Mouse (Mus musculus) bone marrow macrophage, adult 2 months (primary cell): ENCODE measurements around the gene Amigo2. TPM values are rescaled to one million over a fixed set of nuclear protein-coding genes. Genes with fewer than 3 reads are reported as not detected.

Experiments used
- H3K27ac ChIP-seq: 2 replicates; pipeline ENCODE4 v1.5.1; 2012; ENCODE audit warnings: low read depth, low read length; ENCODE audit not compliant: insufficient read depth
- H3K4me1 ChIP-seq: 2 replicates; pipeline ENCODE4 v1.6.1; 2012; ENCODE audit warnings: low read length; ENCODE audit not compliant: control insufficient read depth, insufficient read depth
- H3K4me3 ChIP-seq: 2 replicates; pipeline ENCODE4 v1.5.1; 2012; ENCODE audit warnings: mild to moderate bottlenecking, low read length, moderate library complexity; ENCODE audit not compliant: insufficient read depth
- CTCF ChIP-seq: IDR thresholded peaks from 2 replicates; pipeline ENCODE4 v1.5.1; 2012; ENCODE audit warnings: low read depth, mild to moderate bottlenecking, low read length, moderate library complexity
- POLR2A ChIP-seq: IDR thresholded peaks from 2 replicates; pipeline ENCODE4 v1.6.1; 2012; ENCODE audit warnings: mild to moderate bottlenecking, low read depth, low read length, borderline replicate concordance
- polyA plus RNA-seq: library from polyadenylated mRNA; stranded (reverse); fragments of >200 nt; gene quantifications from 2 replicates; pipeline ENCODE4 v1.2.4, GENCODE M21; 2012; ENCODE audit not compliant: missing spikeins, insufficient read depth, insufficient read length

Amigo2 gene
- polyA plus RNA-seq, 1 experiment: not detected

DNA sequence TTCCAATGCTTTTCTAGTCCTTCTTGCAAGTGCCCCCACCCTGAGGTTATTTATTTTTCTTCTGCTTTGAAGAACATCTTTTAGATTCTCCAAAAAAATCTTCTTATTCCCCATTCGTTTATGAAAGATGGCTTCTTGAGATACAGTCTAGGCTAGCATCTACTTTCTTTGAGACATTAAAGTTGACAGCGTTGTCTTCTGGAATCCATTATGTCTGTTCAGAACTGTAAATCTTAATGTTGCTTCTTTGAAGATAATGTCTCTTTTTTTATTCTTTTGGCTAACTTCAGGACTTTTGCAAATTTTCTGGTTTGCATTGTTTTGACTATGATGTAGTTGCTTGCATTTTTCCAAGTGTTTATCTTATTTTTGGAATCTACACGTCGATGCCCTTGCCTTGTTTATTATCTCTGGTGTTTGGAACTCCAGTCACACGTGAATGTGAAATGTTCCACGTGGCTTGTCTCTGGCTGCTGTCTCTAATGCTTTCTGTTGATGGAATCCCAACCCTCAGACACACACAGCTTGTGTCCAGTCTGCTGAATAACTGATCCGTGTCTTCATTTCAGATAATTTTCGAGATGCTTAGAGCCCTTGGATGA, 20.1 kb upstream of the Amigo2 start:
- TF ChIP-seq CTCF: no peak
- no peak for TF ChIP-seq POLR2A

DNA sequence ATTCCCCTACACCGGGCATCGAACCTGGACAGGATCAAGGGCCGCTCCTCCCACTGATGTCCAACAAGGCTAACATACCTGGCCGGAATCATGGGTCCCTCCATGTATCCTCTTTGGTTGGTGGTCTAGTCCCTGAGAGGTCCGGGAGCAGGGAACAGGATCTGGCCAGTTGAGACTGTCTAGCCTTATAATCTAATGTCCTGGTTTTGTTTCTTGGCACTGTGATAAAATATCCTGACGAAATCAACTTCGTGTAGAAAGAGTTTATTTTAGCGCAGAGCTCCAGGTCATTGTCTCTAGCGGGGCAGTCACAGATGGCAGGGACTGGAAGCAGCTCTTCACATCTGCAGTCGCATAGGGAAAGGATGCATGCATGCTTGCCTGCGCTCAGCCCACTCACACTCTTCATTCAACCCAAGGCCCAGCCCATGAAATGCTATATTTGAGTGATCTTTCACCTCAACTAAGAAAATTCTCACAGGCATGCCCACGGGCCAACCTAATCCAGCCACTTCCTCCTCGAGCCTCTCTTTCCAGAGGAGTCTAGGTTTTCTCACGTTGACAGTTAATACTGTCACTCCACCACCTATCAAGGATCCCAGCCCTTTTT, 19.3 kb upstream of the Amigo2 start:
- Histone ChIP-seq H3K4me3 (no peak overlapping the region), H3K27ac (no peak overlapping the region), H3K4me1 (no peaks in the 10 kb centered on the region)
- TF ChIP-seq POLR2A (no peak), CTCF (no peak)

More for the DNA sequence above, 20.1 kb upstream of the Amigo2 start:
- no peak overlapping the region for H3K4me3 ChIP-seq
- H3K4me1 ChIP-seq: no peaks in the 10 kb centered on the region
- no peak overlapping the region for H3K27ac ChIP-seq

DNA sequence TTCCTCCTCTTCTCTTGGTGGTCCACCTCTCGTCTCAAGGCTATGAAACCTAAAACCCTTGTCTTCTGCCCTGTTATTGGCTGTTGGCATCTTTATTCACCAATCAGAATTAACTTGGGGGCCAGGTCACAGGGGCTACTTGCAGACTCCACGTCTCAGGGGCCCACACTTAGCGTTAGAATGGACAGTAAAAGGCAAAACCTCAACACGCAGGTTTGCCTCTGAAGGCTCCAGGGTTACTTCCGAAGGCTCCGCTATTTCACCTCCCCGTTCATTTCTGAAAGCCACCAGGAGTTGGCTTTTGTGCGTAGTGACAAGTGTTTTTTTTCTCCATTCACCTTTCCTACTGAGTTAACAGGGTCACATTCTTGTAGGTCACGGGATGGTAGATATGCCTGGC, 15.2 kb upstream of the Amigo2 start:
- H3K4me1 ChIP-seq: no peaks in the 10 kb centered on the region
- H3K4me3 ChIP-seq: no peak overlapping the region
- TF ChIP-seq POLR2A (no peak), CTCF (no peak)
- H3K27ac ChIP-seq: no peak overlapping the region

DNA sequence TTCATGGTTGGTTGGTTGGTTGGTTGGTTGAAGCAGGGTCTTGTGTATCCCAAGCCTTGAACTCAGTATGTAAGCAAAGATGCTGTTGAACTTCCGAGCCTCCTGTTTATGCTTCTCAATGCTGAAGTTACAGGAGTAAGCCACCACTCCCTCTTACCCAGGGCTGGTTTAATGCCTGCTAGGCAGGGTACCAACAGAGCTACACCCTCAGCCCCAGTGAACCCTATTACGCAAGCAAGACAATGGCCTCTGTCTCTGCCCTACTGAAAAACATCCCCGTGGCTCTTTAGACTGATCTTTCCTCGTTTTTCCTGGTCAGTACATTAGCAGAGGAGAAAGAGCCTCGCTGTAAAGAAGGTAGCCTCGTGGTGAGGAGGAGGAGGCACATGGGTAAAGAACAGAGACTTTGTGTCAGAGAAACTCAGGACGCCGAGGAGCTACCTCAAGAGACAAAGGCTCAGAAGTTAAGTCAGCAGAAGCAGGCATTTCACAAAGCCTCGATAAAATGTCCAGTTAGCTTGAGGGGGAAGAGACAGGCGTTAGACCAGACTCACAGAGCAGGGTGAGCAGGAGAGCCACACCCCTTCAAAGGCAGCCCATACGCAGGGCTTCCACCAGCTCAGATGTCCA, 13.0 kb upstream of the Amigo2 start:
- TF ChIP-seq CTCF (no peak), POLR2A (no peak)
- Histone ChIP-seq H3K4me1 (no peaks in the 10 kb centered on the region), H3K4me3 (no peak overlapping the region), H3K27ac (no peak overlapping the region)

DNA sequence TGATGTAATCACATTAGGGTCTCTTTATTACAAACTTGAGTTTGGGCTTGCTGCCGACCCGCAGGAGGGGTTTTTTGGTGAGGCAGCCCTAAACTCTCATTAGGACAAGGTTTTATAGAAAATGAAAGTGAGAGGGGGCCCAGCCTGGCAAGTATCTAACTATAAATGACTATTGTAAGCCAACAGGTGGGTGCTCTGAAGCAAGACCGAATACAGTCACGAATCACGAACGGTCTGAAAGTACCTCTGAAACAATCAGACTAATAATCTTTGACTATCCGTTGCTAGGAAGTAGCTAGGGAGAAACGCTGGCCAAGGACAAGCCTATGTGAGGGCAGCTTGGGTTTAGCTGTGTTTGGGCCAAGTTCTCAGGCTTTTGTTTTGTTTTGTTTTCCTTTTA, 12.2 kb upstream of the Amigo2 start:
- H3K4me3 ChIP-seq: no peak overlapping the region
- no peak overlapping the region for H3K27ac ChIP-seq
- no peak for TF ChIP-seq POLR2A
- TF ChIP-seq CTCF: no peak
- no peaks in the 10 kb centered on the region for H3K4me1 ChIP-seq

DNA sequence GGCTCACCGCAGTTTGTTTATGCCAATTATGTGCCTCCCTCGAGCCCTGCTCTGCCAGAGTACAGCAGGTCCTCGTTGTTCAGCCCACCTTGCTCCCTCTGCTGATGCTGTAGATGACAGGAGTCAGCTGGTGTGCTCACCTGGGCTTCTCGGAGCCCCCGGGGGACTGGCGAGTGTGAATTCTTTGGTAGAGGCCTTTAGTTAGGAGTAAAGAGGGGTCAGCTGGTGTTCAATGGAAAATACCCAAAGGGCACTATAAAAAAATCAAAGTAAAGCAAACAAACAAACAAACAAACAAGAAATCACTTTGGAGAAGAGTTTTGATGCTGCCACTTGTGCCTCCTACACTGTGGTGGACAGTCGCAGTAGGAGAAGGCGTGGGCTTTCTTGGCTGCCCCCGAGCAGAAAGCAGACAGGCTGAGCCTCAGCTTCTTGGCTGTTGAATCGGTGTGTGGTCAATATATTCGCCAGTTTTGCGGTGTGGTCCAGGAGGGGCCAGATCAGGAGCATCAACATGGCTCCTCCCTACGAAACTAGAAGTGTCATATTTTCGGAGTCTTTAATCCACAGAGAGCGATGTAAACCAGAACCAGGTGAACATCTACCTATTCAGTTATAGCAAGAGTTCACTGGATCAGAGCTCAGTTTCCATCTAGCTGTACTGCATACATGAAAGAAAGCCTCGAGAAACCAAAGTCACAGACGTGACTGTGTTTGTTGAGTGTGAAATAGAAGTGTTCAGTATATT, 11.6 kb upstream of the Amigo2 start:
- Histone ChIP-seq H3K4me3 (no peak overlapping the region), H3K4me1 (no peaks in the 10 kb centered on the region), H3K27ac (no peak overlapping the region)
- TF ChIP-seq CTCF (no peak), POLR2A (no peak)

DNA sequence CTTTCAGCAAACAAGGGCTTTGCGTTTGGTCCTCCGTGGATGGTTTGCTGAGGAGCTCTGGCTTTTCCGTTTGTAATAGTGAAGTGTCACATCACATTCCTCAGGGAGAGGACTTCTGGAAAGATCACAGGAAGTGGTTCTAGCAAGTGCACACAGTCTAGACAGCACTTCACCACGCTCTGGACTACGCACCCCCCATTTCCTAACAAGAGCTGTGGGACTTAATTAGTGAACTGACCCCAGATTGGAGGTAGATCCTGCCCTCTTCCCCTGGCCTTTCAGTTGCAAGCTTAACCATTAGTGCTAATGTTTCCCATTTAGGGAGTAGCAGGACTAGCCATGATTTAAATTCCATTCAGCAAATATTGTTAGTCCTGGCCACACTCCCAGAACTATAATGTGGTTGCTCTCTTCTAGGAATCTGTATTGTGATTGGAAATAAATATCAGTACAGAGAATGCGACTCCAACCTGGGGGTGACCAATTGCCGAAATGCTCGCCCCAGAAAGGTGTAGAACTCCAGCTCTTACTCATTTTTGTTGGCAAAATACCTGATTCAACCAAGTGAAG, 10.2 kb upstream of the Amigo2 start:
- TF ChIP-seq POLR2A (no peak), CTCF (no peak)
- Histone ChIP-seq H3K4me3 (no peak overlapping the region), H3K27ac (no peak overlapping the region), H3K4me1 (no peaks in the 10 kb centered on the region)

DNA sequence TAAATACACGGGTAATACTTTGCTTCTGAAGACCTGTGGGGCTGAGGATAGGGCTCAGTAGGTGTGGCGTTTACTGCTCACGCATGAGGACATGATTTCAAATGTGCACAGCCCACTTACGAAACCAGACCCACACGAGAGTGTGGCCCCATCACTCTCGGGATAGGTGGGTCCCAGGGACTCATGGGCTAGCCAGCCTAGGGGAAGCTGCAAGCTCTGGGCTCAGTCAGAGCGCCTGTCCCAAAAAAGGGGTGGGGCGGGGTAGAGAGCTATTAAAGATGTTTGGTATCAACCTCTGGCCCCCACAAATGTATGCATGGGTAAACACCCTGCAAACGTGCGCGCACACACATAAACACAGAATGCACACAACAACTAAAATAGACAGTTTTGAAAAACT, 9.3 kb upstream of the Amigo2 start:
- no peak for TF ChIP-seq CTCF
- no peak for TF ChIP-seq POLR2A
- H3K4me1 ChIP-seq: no peaks in the 10 kb centered on the region
- no peak overlapping the region for H3K27ac ChIP-seq
- no peak overlapping the region for H3K4me3 ChIP-seq

DNA sequence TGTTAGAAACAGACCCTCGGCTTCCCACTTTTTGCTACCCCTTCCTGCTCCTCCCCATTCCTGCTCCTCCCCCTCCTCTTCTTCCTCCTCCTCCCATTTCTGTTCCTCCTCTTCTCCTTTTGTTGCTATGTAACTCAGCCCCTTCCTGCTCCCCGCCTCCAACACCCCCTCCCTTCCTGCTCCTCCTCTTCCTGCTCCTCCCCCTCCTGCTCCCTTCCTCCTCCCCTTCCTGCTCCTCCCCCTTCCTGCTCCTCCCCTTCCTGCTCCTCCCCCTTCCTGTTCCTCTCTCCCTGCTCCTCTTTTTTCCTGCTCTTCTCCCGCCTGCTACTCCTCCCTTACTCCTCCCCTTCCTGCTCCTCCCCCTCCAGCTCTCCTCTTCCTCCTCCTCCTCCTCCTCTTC, 8.7 kb upstream of the Amigo2 start:
- Histone ChIP-seq H3K27ac (no peak overlapping the region), H3K4me3 (no peak overlapping the region), H3K4me1 (no peaks in the 10 kb centered on the region)
- TF ChIP-seq CTCF: no peak
- TF ChIP-seq POLR2A: no peak
